Mouse (Mus musculus) megakaryocyte, embryonic 14.5 days (primary cell): ENCODE results near the gene Tmem80.

Experiments used
- FLI1 ChIP-seq: IDR thresholded peaks from 2 replicates; pipeline ENCODE4 v1.6.1; 2012; ENCODE audit warnings: low read length, inconsistent platforms, mixed read lengths
- GATA1 ChIP-seq: IDR thresholded peaks from 3 replicates; pipeline ENCODE4 v1.6.1; 2012; ENCODE audit warnings: mixed read lengths, low read length, inconsistent platforms, borderline replicate concordance

DNA sequence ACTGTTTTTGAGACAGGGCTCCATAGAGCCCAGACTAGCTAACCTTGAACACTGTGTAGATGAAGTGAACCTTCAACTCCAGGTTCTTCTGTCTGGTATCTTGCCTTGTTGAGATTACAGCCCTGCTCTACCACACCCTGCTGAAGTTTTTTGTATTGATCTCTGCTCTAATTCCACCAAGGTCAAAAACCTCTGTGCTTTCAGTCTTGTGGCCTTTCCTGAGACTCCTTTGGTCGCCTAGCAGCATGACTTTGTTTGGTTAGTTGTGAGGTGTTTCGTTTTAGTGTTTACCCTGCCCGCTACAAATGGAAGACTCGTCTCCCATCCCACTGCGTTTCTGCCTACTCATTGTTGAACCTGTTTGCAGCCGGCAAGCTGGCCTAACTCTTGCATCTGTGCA is 23.5 kb downstream of the Tmem80 start:
- TF ChIP-seq GATA1 = no peak
- TF ChIP-seq FLI1 = no peak
